Mouse (Mus musculus): ENCODE results near the gene Eya3.
"Not testable (repeated sequence)": the region's sequence is repeated elsewhere in the genome, so short reads cannot be mapped to it uniquely, and the experiment has no call there.

Gene Eya3

GRCm38 (mm10) chr4:132638461-132639190 is at the start of gene Eya3:
TSS of gene Eya3 (plus strand) at chr4:132638987.
- DNase-seq (ENCODE audit: low spot score), result peak; percentile 93

GRCm38 (mm10) chr4:132590642-132591041 is 48.1 kb upstream of the Eya3 start:
- DNase-seq (ENCODE audit: low spot score), result no peak

GRCm38 (mm10) chr4:132592958-132593357 is 45.8 kb upstream of the Eya3 start:
- DNase-seq (ENCODE audit: low spot score), result no peak

- no peak for DNase-seq (ENCODE audit: low spot score)
Observed at GRCm38 (mm10) chr4:132594191-132594590, 44.6 kb upstream of the Eya3 start.

- no peak for DNase-seq (ENCODE audit: low spot score)
Observed at GRCm38 (mm10) chr4:132598861-132599260, 39.9 kb upstream of the Eya3 start.

- no peak for DNase-seq (ENCODE audit: low spot score)
Observed at GRCm38 (mm10) chr4:132599764-132600163, 39.0 kb upstream of the Eya3 start.

- DNase-seq (ENCODE audit: low spot score), result no peak
Observed at GRCm38 (mm10) chr4:132600465-132600864, 38.3 kb upstream of the Eya3 start.

GRCm38 (mm10) chr4:132601242-132601641 is 37.5 kb upstream of the Eya3 start:
- not testable (repeated sequence) for DNase-seq (ENCODE audit: low spot score)

- no peak for DNase-seq (ENCODE audit: low spot score)
Observed at GRCm38 (mm10) chr4:132603468-132603867, 35.3 kb upstream of the Eya3 start.

- no peak for DNase-seq (ENCODE audit: low spot score)
Observed at GRCm38 (mm10) chr4:132605816-132606215, 33.0 kb upstream of the Eya3 start.

GRCm38 (mm10) chr4:132608147-132608546 is 30.6 kb upstream of the Eya3 start:
- no peak for DNase-seq (ENCODE audit: low spot score)

- DNase-seq (ENCODE audit: low spot score), result no peak
Observed at GRCm38 (mm10) chr4:132610301-132610984, 28.3 kb upstream of the Eya3 start.

- DNase-seq (ENCODE audit: low spot score), result no peak
Observed at GRCm38 (mm10) chr4:132611320-132611719, 27.5 kb upstream of the Eya3 start.

- no peak for DNase-seq (ENCODE audit: low spot score)
Observed at GRCm38 (mm10) chr4:132617873-132618272, 20.9 kb upstream of the Eya3 start.

- no peak for DNase-seq (ENCODE audit: low spot score)
Observed at GRCm38 (mm10) chr4:132618850-132619375, 19.9 kb upstream of the Eya3 start.

GRCm38 (mm10) chr4:132620134-132620533 is 18.7 kb upstream of the Eya3 start:
- no peak for DNase-seq (ENCODE audit: low spot score)

- DNase-seq (ENCODE audit: low spot score), result no peak
Observed at GRCm38 (mm10) chr4:132621287-132622068, 17.3 kb upstream of the Eya3 start.

GRCm38 (mm10) chr4:132624034-132624657 is 14.6 kb upstream of the Eya3 start:
- DNase-seq (ENCODE audit: low spot score), result no peak

GRCm38 (mm10) chr4:132628830-132629229 is 10.0 kb upstream of the Eya3 start:
- no peak for DNase-seq (ENCODE audit: low spot score)

GRCm38 (mm10) chr4:132635971-132636370 is 2.8 kb upstream of the Eya3 start:
- DNase-seq (ENCODE audit: low spot score), result no peak

GRCm38 (mm10) chr4:132636554-132636953 is 2.2 kb upstream of the Eya3 start:
- DNase-seq (ENCODE audit: low spot score), result no peak

GRCm38 (mm10) chr4:132639191-132639713 is 465 bp downstream of the Eya3 start:
- DNase-seq (ENCODE audit: low spot score), result no peak

Data from ovary, postnatal 36 days (tissue).